Mouse (Mus musculus): Measurements from ENCODE around the gene Ugdh.

- TF ChIP-seq CTCF (IDR thresholded peaks at IDR 0.05; ENCODE audit: extremely low read depth, insufficient read length, insufficient replicate concordance, low read depth, low read length) (no peak), POLR2A (IDR thresholded peaks at IDR 0.05; ENCODE audit: low read depth, low read length) (peak; percentile 25; the same call in 1 of the 2 replicates)
These were observed 11.5 kb downstream of the Ugdh start for GRCm38 (mm10) chr5:65424215-65424614.
